Mouse (Mus musculus) stomach, embryonic 15.5 days (tissue): ENCODE measurements at regions not wholly inside any gene's neighbourhood (a gene's known extent, or its start where the extent isn't known, plus 50 kb on each side); places are given as distances from the start of the nearest gene placed in this dataset.
"Not testable (repeated sequence)": the region's sequence is repeated elsewhere in the genome, so short reads cannot be mapped to it uniquely, and the experiment has no call there.

Experiments
- ATAC-seq: fragments of 200-750 bp; cut with Nextera tagmentation; 2 replicates; pipeline ENCODE4 v1.8.0; 2017; ENCODE audit warnings: low read depth, moderate number of reproducible peaks, moderate TSS enrichment; ENCODE audit not compliant: insufficient read depth, low FRiP score
- H3K27ac ChIP-seq: fragments of 300-500 bp; sonication (generic); 2 replicates; pipeline ENCODE4 v1.5.1; 2015; ENCODE audit warnings: mild to moderate bottlenecking, inconsistent platforms
- H3K27me3 ChIP-seq: fragments of 300-500 bp; sonication (generic); replicated peaks from 2 replicates; pipeline ENCODE4 v1.6.1; 2015; ENCODE audit warnings: inconsistent platforms
- H3K36me3 ChIP-seq: fragments of 300-500 bp; sonication (generic); 2 replicates; pipeline ENCODE4 v1.6.1; 2015; ENCODE audit warnings: inconsistent platforms
- H3K4me1 ChIP-seq: fragments of 300-500 bp; sonication (generic); 2 replicates; pipeline ENCODE4 v1.6.1; 2015; ENCODE audit warnings: inconsistent platforms
- H3K4me2 ChIP-seq: fragments of 300-500 bp; sonication (generic); 2 replicates; pipeline ENCODE4 v1.6.1; 2015; ENCODE audit warnings: mild to moderate bottlenecking, inconsistent platforms
- H3K4me3 ChIP-seq: fragments of 300-500 bp; sonication (generic); replicated peaks from 2 replicates; pipeline ENCODE4 v1.5.1; 2015; ENCODE audit warnings: inconsistent platforms
- H3K9ac ChIP-seq: fragments of 300-500 bp; sonication (generic); 2 replicates; pipeline ENCODE4 v1.6.1; 2015; ENCODE audit warnings: inconsistent platforms
- H3K9me3 ChIP-seq: fragments of 300-500 bp; sonication (generic); 2 replicates; pipeline ENCODE4 v1.6.1; 2016; ENCODE audit warnings: inconsistent platforms
- WGBS: fragments of 180-500 bp; shearing (Covaris S2); methylation state at CpG from one replicate; pipeline ENCODE4 v1.1.7; 2015; 5-methylcytosine and 5-hydroxymethylcytosine counted together

- WGBS = 57% methylated on average over 3 of the region's 3 CpGs
- Histone ChIP-seq H3K27ac (no peak overlapping the region), H3K4me2 (no peak overlapping the region), H3K9ac (no peak overlapping the region), H3K4me3 (no peak overlapping the region), H3K9me3 (no peaks in the 10 kb centered on the region), H3K4me1 (no peaks in the 10 kb centered on the region), H3K36me3 (no peaks in the 10 kb centered on the region), H3K27me3 (no peaks in the 10 kb centered on the region)
- no peak for ATAC-seq
Measured at GRCm38 (mm10) chr1:105925617-105926370, 64.4 kb upstream of the Zcchc2 start.

- no peak overlapping the region for H3K4me3 ChIP-seq
- no peaks in the 10 kb centered on the region for H3K36me3 ChIP-seq
- no peak overlapping the region for H3K27ac ChIP-seq
- H3K9ac ChIP-seq = no peak overlapping the region
- ATAC-seq = no peak
- 82% methylated on average over 2 of the region's 2 CpGs for WGBS
- H3K4me1 ChIP-seq = no peaks in the 10 kb centered on the region
- no peak overlapping the region for H3K4me2 ChIP-seq
- no peaks in the 10 kb centered on the region for H3K9me3 ChIP-seq
- H3K27me3 ChIP-seq = no peaks in the 10 kb centered on the region
Measured at GRCm38 (mm10) chr1:105926871-105927270, 63.3 kb upstream of the Zcchc2 start.

- no peak overlapping the region for H3K27ac ChIP-seq
- H3K9ac ChIP-seq = no peak overlapping the region
- H3K36me3 ChIP-seq = no peaks in the 10 kb centered on the region
- no peak for ATAC-seq
- no peak overlapping the region for H3K4me2 ChIP-seq
- H3K4me1 ChIP-seq = no peaks in the 10 kb centered on the region
- H3K27me3 ChIP-seq = no peaks in the 10 kb centered on the region
- H3K4me3 ChIP-seq = no peak overlapping the region
- H3K9me3 ChIP-seq = no peaks in the 10 kb centered on the region
Measured at GRCm38 (mm10) chr1:105930841-105931240, 59.4 kb upstream of the Zcchc2 start.

- H3K27ac ChIP-seq, H3K4me1 ChIP-seq, H3K27me3 ChIP-seq, H3K9me3 ChIP-seq, ATAC-seq, H3K36me3 ChIP-seq, H3K4me3 ChIP-seq, H3K4me2 ChIP-seq, H3K9ac ChIP-seq: not testable (repeated sequence)
- 90% methylated on average over 2 of the region's 2 CpGs for WGBS
Measured at GRCm38 (mm10) chr1:105934171-105934570, 56.0 kb upstream of the Zcchc2 start.
